Mouse (Mus musculus) megakaryocyte, embryonic 14.5 days (primary cell): ENCODE measurements around the gene Tub.

ENCODE experiments used
- FLI1 ChIP-seq: IDR thresholded peaks from 2 replicates; pipeline ENCODE4 v1.6.1; 2012; ENCODE audit warnings: low read length, inconsistent platforms, mixed read lengths
- GATA1 ChIP-seq: IDR thresholded peaks from 3 replicates; pipeline ENCODE4 v1.6.1; 2012; ENCODE audit warnings: mixed read lengths, low read length, inconsistent platforms, borderline replicate concordance

DNA sequence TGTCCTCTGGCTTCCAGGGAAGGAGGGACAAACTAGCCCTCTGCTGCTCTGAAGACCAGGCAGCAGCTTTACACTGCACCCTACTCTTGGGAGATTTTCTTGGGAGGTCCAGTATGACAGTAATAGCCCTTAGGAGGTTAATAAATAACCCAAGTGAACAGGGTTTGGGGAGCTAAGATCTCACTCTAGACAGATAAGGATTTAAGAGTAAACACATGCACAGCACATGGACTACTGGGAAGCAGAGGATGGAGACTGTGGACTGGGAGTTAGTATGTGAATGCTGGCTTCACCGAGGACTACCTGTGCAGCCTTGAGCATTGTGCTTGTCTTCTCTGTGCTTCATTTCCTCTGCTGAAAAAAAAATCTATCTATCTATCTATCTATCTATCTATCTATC, 59.1 kb downstream of the Tub start:
- TF ChIP-seq GATA1 (no peak), FLI1 (no peak)
